Mouse (Mus musculus) bone marrow, adult 2 months (tissue): Measurements from ENCODE around the gene Retreg3.

ENCODE experiments used
- CTCF ChIP-seq: fragments of 200-500 bp; IDR thresholded peaks from 2 replicates; pipeline ENCODE4 v1.5.1; 2011; ENCODE audit warnings: low read length, control low read depth; ENCODE audit not compliant: control insufficient read depth, insufficient read depth
- POLR2A ChIP-seq: fragments of 200-500 bp; IDR thresholded peaks from 2 replicates; pipeline ENCODE4 v1.6.1; 2011; ENCODE audit warnings: low read depth, mild to moderate bottlenecking, control low read depth, low read length, borderline replicate concordance; ENCODE audit not compliant: control insufficient read depth

GRCm38 (mm10) chr11:101057860-101058259 lies 61.8 kb downstream of the Retreg3 start:
- TF ChIP-seq CTCF (peak; percentile 75), POLR2A (no peak)
